Mouse (Mus musculus): ENCODE measurements around the gene Nubp2.

- no peak for TF ChIP-seq CTCF (IDR thresholded peaks at IDR 0.05; ENCODE audit: low read depth)
- TF ChIP-seq EP300 (IDR thresholded peaks at IDR 0.05; ENCODE audit: low read depth), result no peak
Observed at GRCm38 (mm10) chr17:24899153-24899552, 13.0 kb upstream of the Nubp2 start.

All from liver, postnatal 0 days (tissue).